Mouse (Mus musculus) brain, embryonic 14.5 days (tissue): ENCODE results near the gene Taok2. TPM values are rescaled to one million over a fixed set of nuclear protein-coding genes. Genes with fewer than 3 reads are reported as not detected.
A peak's percentile ranks its signal among the peaks of the same experiment; 100 is the strongest.
"Not testable (repeated sequence)": the region's sequence is repeated elsewhere in the genome, so short reads cannot be mapped to it uniquely, and the experiment has no call there.

ENCODE experiments used
- DNase-seq: peaks from one replicate; pipeline ENCODE4 v3.0.0-alpha.2; 2011; ENCODE audit warnings: low read depth
- CTCF ChIP-seq: fragments of 200-500 bp; IDR thresholded peaks from 2 replicates; pipeline ENCODE4 v1.5.1; 2012; ENCODE audit warnings: inconsistent platforms, mild to moderate bottlenecking, moderate library complexity, borderline replicate concordance; ENCODE audit not compliant: insufficient read depth, insufficient read length; ENCODE audit errors: extremely low read depth
- POLR2A ChIP-seq: fragments of 200-500 bp; IDR thresholded peaks from 2 replicates; pipeline ENCODE4 v1.6.1; 2012; ENCODE audit warnings: mild to moderate bottlenecking, inconsistent platforms, borderline replicate concordance; ENCODE audit not compliant: poor library complexity, insufficient read depth, insufficient read length, severe bottlenecking; ENCODE audit errors: extremely low read depth
- polyA plus RNA-seq: library from polyadenylated mRNA; depleted of rRNA; stranded (reverse); fragments of >200 nt; gene quantifications from 2 replicates; pipeline ENCODE4 v1.2.3, GENCODE M21; 2012

Taok2 gene
- polyA plus RNA-seq, 1 experiment = 131 TPM

DNA sequence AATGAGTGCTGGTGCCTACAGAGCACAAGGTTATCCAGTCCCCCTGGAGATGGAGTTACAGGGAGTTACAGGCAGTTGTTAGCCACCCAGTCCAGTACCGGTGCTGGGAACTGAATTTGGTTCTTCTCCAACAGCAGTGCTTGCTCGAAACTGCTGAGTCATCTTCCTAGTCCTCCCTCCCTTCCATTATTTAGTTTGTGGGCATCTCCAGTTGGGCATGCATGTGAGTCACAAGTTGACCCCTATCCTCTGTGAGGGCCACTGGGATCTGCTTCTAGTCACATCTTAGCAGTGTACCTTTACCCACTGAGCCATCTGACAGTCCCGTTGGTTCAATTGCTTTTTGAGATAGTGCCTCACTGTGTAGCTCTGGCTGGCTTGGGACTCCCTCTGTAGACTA, 21.1 kb upstream of the Taok2 start:
- no peak for DNase-seq

GRCm38 (mm10) chr7:126899781-126900180, 15.3 kb upstream of the Taok2 start:
- not testable (repeated sequence) for DNase-seq

More for the DNA sequence above, 21.1 kb upstream of the Taok2 start:
- no peak for TF ChIP-seq POLR2A
- TF ChIP-seq CTCF = no peak

GRCm38 (mm10) chr7:126898102-126898990, 13.8 kb upstream of the Taok2 start:
- TF ChIP-seq POLR2A (peak; percentile 69; the same call in 1 of the 2 replicates), CTCF (no peak)
- peak; percentile 97 for DNase-seq

GRCm38 (mm10) chr7:126897390-126898101, 13.0 kb upstream of the Taok2 start:
- TF ChIP-seq CTCF = no peak
- TF ChIP-seq POLR2A = no peak
- DNase-seq = no peak

GRCm38 (mm10) chr7:126896912-126897311, 12.4 kb upstream of the Taok2 start:
- no peak for TF ChIP-seq POLR2A
- TF ChIP-seq CTCF = no peak
- no peak for DNase-seq

- no peak for DNase-seq
- TF ChIP-seq POLR2A (no peak), CTCF (peak; percentile 29; the same call in 1 of the 2 replicates)
Observed at GRCm38 (mm10) chr7:126888852-126889251, 4.3 kb upstream of the Taok2 start.

DNA sequence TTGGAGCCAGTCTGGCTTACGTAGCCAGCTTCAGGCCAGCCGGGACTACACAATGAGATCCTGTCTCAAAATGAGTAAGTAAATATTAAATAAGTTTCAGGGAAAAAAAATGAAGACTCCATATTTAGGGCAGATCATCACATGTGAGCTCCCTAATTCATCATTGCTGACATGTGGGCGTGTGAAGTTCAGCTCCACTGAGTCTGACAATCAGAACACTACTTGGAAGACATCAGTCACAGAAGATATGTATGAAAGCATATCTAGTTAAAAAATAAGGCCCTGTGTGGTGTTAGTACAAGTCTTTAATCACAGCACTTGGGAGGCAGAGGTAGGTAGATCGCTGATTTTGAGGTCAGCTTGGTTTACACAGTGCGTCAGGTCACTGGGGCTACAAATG, 2.8 kb upstream of the Taok2 start:
- no peak for TF ChIP-seq CTCF
- no peak for TF ChIP-seq POLR2A
- DNase-seq = no peak

- DNase-seq = peak; percentile 20
- TF ChIP-seq CTCF (no peak), POLR2A (no peak)
Observed at GRCm38 (mm10) chr7:126883731-126884181, 747 bp downstream of the Taok2 start.

GRCm38 (mm10) chr7:126881040-126881439, 3.5 kb downstream of the Taok2 start:
- no peak for TF ChIP-seq CTCF
- TF ChIP-seq POLR2A = no peak
- DNase-seq = no peak

DNA sequence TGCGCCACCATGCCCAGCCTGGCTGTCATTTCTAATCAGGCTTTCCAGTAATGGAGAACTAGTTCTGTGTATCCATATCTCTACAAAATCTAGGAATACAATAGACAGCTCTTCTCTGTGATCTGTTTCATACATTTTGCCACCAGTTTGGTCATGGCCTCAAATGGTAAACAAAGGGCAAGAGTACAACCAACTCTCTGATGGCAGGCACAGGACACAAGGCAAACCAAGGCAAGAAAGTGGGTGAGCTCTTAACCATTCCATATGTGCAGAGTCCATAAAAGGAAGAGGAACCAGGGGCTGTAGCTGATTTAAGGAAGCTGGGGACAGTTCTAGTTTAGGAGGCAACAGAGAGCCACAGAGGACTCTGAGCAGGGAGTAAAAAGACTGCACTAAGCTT, 7.3 kb downstream of the Taok2 start:
- no peak for DNase-seq
- TF ChIP-seq POLR2A = no peak
- no peak for TF ChIP-seq CTCF

- TF ChIP-seq CTCF (no peak), POLR2A (no peak)
- DNase-seq = no peak
Observed at GRCm38 (mm10) chr7:126870520-126870891, 14.0 kb downstream of the Taok2 start.

DNA sequence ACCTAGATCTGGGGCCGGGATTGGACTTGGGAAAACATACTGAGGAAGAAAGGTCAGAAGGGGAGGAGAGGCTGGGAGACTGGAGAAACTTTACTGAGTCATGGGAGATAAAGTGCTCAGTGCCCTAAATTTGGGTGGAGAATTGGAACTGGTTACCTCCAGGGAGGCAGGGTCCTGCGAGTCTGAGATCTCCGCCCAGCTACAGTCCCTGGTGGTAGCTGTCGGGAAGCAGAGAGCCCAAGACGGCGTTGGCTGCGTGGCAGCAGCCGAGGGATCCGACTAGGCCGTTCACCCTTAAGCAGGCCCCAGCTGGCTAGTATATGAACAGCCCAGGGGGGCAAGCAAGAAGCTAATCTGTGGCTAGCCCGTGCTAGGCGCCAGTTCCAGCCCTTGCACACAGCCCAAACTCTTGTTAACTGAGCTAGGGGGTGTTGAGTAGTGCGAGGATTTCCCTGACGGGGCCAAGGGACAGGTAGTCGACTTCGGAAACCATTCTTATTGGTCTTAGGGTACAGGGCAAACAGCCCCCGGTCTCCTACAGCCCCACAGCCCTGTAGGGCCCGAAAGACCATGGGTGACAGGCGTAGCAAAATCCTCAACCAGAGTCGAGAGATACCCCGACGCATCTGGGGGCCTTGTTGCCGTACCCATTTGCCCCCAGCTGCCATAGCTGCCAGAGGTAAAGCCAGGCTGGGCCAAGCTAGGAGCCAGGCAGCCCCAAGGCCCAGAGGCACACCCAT, 14.6 kb downstream of the Taok2 start:
- no peak for DNase-seq
- TF ChIP-seq CTCF (no peak), POLR2A (no peak)

DNA sequence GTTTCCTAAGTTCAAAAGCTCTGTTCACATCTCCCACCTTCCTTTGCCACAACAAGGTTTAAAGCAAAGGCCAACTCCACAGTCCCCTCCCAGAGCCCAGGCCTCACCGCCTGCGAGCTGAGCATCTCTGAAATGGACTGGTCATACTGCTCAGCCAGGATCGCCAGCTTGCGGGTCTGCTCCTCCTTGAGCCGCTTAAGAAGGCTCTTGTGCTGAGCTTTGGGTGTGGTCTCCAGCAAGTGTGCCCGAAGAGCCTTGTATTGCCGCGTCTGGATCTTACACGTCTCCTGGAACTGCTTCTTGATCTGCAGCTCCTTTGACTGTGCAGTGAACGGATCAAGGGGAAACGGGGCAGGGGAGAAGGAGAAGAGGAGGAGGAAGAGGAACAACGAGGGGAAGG, 16.5 kb downstream of the Taok2 start:
- no peak for TF ChIP-seq CTCF
- TF ChIP-seq POLR2A = no peak
- DNase-seq = no peak

DNA sequence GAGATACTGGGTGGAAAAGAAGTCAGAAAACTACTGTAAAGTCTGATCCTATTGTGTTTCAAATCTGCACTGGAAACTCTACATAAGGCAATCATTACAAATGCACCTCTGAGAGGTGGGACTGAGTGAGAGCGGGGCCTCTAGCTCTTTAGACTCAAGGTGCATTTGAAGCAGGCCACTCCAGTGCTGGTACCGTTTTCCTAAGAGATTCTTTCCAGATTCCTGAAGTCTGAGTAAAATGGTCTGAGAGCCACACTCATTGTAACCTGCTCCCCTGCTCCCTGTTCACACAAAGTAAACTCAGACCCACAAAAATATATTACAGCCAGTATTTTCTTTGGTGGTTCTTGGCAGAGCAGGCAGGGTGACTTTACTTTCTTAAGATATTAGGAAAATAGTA, 17.0 kb downstream of the Taok2 start:
- TF ChIP-seq POLR2A (no peak), CTCF (no peak)
- DNase-seq = no peak

GRCm38 (mm10) chr7:126863791-126864190, 20.7 kb downstream of the Taok2 start:
- no peak for TF ChIP-seq CTCF
- no peak for TF ChIP-seq POLR2A
- DNase-seq = no peak
